Mouse (Mus musculus): ENCODE results near the gene Slc6a19. TPM values are rescaled to one million over a fixed set of nuclear protein-coding genes. Genes with fewer than 3 reads are reported as not detected.
"Not testable (repeated sequence)": the region's sequence is repeated elsewhere in the genome, so short reads cannot be mapped to it uniquely, and the experiment has no call there.

Slc6a19 gene
- total RNA-seq, 4 experiments from 2014 or later: 0.09 to 0.70 (median 0.35) TPM; not detected in 1

DNA sequence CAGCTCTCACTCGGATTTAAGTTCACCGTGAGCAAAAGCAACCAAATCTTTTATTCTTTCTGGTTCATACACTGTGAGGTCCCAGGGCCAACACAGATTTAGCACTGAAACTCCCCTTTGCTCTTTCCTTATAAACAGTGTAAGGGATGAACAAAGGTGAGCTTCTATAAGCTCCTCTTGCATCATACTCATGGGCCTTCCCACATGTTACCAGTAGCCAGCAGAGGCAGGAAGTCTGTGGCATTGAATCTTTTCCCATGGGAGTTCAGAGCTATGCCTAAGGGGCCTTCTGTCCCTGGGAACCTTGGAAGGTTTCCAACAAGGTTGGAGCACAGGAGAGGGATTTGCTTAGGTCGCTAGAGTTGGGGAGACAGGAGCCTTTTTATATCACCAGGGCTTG, 7.6 kb upstream of the Slc6a19 start:
- DNase-seq: no peak

DNA sequence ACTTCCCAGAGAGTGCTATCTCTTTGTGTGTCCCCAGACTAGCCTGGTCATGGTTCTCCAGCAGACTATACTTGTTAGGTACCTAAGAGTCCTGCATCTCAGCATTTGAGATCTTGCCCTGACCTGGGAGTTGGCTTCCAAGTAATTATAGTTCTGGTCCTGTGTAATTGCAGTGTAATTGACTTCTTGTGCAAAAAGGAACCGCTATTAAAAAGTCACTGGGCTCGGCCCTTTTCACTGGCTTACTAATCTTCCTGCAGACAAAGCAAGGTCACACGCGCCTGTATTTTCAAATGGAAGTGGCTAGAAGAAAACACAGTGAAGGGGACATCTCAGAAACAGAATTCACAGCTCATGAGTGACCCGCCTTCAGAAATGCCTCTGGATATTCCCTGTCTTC, 7.1 kb upstream of the Slc6a19 start:
- no peak for DNase-seq

DNA sequence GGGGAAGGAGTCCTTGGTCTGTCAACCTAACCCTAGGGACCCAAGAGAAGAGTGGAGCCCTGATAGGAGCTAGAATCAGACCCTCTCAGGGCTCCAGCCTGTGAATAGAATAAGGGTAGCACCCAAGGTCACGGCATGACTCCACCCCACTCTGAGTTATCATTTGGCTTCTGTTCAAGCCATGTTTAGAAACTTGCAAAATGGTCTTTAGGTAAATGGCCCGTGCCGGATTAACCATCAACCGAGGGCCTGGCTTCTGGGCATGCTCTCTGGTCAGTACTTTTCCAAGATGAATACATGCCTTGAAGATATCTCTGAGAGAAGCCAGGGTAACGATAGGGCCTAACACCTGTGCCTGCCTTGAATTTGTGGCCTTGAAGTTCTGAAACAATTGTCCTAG, 6.6 kb upstream of the Slc6a19 start:
- no peak for DNase-seq

DNA sequence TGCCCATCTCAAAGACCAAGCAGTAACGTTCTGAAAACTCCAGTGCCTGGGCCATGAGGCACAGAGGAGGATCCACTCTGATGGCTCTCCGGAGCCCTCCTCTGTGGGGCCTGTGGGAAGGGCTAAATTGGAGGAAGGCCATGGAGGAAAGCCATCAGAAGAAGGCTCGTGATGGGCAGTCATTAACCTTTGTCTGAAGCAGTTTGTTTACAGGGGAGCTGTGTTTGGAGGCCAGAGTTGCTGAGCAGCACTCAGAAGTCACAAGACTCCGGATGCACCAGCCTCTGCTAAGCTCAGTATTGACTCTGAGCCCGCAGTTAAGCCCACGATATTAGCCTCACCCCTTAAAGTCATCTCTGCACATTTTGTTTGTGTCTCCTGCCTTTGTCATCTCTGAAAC, 4.8 kb upstream of the Slc6a19 start:
- DNase-seq: no peak

DNA sequence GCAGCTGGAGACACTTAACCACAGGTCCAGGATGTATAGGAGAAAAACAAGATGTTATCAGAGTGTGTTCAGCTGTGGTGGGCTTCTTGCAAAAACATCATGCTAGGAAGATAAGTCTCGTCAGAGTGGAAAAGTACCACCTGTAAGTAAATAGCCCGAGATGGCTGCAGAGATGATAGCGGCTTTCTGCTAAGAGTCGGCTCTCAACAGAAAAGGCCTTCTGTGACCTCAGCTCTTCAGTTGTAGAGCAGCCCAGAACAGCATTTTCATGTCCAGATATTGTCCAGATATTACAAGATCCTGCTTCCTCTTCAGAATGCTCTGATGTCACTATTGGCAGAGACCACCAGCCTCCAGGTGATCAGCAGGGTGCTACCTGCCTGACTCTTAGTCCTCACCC, 1.2 kb downstream of the Slc6a19 start:
- not testable (repeated sequence) for DNase-seq

DNA sequence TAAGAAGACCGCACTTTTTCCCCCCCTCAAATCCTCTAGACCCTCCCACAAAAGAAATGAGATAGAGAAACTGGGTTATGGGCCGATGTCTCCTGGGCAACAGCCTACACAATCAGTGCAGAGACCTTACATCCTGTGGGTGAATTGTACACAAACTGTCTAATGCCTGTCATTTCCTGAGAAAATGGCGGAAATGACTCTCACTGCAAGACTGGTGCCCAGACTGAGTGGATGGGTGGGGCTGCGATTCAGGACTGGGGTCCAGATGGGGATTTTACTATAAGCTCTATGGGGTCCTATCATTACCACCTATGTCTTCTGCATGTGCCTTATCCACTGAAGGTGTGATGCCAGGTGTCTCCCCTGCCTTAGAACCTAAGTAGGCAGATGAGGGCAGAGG, 1.9 kb downstream of the Slc6a19 start:
- DNase-seq: no peak

DNA sequence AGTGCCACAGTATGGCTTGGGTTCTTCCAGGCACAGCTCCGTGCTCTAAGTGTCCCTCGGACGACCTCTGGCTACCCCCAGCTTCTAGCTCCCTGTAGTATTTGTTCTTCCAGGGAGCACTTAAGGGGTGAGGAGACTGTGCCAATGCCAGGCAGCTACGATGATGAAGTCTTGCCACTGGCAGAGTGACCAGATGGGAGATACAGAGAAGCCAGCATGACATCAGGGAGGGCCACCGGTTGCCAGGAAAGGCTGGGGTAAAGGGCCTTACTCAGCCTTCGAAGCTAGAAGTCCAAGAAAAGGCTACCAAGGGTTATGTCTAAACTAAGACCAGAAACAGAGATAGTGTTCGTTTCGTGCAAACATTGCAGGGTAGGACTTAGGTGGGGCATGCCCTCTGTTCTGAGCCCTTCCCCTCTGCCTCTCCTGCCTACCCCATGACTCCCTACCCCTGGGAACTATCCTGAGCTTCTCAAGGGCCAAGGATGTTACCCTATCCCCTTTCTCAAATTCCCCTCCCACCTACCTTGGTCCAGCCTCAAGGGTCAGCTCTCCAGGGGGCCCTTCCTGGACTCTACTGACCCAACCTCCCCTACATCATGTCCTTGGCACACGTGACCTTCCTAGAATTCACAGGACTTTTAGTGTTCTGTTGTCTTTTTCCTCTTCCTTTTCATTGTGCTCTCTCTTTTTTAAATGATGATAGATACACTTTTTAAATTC, 3.3 kb downstream of the Slc6a19 start:
- no peak for DNase-seq

DNA sequence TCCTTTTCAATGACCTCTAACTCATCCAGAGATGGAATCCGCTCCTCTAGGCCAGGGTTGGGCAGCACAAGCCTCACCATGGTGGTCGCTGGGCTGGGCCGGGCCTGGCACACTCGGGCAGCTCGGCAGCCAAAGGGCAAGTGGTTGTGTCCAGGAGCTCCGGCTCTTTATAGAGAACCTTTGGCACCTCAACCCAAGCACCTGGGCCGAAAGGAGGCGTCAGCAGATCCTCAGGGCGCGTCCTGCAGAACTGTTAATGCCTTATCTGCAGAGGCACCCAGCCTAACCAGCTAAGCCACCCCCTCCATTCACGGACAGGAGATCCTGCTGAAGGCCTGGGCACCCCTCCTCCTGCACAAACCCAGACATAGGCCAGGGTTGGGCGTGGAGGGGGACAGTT, 4.1 kb downstream of the Slc6a19 start:
- DNase-seq: no peak

DNA sequence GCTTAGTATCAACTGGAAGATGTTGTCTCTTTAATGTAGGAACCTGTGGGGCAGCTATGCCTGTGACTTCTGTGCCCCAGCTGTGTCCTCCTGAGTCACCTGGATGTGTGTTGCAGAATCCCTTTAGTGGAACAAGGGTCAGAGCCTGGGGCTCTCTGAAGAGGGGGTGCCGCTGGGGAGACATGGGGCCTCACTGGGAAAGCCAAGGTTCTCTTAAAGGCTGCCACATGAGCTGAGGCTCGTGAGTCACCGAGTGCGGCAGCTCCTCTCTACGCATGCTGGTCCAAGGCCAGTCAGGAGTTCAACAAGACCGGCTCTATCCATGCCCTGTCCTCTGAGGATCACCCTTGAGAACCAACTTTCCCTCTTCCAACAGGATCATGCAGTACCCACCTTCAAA, 5.0 kb downstream of the Slc6a19 start:
- peak; percentile 51 for DNase-seq

DNA sequence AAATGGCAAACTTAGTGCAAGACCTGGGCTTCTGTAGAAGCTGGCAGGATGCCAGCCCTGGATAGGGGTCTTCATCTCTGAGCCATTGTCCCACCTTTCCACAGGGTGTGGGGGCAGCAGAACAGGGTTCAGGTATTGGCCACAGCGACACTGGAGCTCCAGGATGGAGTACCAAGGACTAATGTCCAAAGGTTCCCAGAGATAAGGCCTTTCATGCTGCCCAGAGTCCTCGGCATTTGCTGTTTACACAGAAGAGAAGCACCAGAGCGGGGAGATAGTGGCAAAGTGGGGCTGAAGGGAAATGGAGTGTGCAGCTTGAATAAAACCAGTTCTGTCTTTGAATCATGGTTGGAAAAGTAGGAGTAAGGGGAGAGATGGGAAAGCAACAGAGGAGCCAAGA, 8.1 kb downstream of the Slc6a19 start:
- no peak for DNase-seq

DNA sequence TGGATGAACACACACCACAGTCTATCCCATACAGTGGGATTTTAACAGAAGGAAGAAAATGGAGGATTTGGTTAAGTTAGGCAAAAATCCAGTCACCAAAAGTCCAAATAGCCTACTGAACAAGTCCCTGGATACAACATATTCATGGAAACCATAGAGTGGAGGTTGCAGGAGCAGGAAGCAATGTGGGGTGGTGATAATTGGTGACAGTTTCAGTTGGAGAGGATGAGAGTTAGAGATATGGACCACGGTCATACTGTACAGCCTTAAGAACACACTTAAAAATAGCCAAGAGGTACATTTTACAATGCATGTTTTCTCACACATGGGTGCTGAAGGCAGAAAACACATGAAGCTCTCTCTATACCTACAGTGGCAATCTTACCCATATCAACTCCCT, 9.7 kb downstream of the Slc6a19 start:
- no peak for DNase-seq

DNA sequence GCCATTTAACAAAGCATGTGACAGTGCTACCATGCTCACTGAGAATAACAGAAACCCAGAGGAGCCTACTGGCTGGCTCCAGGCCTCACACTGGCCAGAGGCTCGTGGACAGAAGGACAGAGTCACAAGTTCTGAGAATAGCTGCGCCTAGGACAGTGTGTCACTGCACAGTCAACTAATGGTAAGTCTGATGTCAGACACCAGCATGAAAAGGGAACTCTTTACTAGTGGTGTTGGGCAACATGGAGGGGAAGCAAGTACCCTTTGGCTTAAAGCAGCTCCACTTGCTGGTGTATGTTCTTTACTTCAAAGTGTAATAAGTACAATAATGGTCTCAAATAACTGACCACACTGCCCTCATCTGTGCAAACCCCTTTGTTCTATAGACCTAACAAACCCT, 11.3 kb downstream of the Slc6a19 start:
- no peak for DNase-seq

DNA sequence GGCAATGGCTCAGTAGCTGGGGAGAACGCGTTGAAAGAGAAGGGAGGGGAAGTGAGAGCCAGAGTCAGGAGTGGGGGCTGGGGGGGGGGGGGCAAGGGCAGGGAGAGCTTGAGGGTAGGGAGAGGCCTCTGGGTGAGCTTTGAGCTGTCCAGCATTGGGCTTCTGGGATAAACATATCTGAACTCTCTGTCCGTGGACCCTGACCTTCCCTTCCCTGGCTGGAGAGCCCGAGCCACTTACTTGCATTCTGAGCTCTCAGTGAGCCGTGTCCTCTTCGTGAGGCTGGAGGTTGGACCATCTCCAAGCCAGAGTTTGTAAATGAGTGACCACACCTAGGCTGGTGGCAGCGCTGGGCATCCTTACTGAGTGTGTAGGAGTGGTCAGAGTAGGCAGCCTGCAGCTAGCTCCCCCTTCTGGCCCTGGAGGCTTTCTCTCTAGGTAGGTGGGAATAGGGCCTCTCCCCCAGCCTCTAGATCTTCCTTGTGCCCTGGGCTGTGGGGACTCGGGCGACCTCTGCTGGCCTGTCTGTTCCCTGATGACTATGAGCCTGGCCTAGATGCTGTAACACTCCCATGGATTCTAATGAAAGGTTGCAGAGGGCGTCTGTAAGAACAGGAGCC, 12.3 kb downstream of the Slc6a19 start:
- peak; percentile 55 for DNase-seq

DNA sequence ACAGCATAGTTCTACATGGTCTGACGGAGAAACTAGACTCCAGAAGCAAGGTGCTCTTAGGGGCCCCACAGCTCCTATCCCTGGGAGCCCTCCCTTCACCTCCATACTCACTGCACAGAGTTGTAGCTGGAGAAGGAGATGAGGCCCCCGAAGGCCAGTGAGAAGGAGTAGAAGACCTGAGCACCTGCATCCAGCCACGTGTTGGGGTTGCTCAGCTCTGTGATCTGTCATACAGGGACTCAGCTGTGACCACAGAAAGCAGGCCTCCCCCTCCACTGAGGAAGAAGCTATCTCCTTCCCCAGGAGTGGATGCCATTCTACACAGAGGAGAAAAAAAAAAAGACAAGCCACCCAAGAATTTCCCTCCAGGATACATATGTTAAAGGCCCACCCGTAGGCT, 15.7 kb downstream of the Slc6a19 start:
- no peak for DNase-seq

DNA sequence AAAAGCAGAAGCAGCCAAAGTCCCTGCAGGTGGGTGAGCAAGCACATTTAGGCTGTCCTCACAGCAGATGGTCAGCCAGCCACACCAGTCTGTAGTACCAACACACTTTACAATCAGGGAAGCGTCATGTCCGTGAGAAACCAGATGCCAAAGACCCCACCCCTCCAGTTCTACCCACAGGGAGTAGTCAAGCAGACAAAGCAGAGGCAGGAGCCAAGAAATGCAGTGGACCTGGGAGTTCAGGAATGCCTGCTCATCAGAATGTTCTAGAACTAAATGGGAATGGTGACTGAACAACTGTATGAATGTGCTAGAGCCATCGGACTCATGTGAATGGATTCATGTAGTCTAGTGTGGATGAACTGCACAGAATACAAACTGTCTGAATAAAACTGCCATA, 17.1 kb downstream of the Slc6a19 start:
- DNase-seq: no peak

DNA sequence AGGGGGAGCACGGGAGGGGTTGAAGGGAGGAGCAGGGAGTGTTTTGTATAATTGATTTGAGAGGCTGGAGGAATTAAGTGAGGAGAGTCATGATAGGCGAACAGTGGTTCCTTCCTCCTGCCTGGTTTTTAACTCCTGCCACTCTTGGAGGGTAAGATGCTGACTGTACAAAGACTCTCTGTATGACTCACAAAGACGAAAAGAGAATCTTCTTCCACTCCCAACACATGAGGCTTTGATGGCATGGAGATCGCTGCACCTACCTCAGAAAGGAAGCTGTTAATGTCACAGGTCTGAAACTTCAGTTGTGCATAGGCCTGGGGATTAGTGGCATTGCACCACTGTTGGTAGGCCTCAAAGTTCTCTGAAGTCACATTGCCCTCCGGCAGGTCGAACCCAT, 19.2 kb downstream of the Slc6a19 start:
- no peak for DNase-seq

DNA sequence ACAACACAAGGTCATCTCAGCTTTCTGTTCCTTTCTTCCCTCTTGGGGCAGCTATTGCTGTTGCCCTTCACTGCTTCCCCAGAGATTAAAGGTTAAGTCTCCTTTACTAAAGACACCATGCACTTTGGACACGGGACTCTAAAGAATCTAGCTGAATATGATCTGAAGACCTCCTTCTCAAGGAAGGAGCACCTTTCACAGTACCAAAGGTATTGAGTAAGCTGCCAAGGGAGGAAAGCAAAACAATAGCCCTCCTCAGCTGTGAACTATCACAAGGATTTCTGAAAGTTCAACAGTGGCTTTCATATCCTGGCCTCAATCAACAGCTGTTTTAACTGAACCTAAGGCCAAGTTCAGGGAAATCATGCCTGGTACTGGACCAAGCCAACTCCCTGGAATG, 20.3 kb downstream of the Slc6a19 start:
- DNase-seq: no peak

DNA sequence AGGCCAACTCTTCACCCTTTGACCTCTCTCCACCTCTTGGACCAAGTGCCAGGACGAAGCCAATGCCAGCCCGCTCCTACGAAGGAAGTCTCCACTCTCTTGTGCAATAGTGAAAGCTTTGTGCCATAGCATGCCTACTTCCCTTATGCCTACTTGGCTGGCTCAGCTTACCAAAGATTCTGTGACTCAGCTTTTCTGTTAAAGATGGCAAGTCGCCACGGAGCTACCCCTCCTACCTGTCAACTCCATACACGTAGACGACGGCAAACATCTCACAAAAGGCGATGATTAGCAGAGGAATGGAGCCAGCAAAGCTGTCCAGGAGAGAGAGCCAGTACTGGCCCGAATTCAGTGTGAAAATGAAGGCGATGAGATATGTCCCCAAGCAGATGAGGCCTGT, 21.0 kb downstream of the Slc6a19 start:
- DNase-seq: no peak

DNA sequence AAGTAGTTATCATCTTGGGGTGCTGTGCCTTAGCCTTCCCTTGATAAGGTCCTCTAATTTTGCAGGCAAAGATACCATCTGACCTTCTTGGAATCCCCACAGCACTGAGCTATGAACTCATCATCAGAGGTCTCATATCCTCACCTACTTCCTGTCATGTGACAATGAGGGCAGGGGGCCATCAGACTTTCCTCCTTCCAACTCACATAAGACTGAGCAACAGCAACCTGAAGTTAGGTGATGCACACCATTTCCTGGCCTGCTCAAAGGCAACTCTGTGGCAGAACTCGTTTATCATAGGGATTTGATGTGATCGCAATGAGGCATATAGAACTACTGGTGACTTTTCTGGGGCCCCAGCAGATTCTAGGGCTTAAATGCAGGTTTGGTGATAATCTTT, 22.4 kb downstream of the Slc6a19 start:
- no peak for DNase-seq

DNA sequence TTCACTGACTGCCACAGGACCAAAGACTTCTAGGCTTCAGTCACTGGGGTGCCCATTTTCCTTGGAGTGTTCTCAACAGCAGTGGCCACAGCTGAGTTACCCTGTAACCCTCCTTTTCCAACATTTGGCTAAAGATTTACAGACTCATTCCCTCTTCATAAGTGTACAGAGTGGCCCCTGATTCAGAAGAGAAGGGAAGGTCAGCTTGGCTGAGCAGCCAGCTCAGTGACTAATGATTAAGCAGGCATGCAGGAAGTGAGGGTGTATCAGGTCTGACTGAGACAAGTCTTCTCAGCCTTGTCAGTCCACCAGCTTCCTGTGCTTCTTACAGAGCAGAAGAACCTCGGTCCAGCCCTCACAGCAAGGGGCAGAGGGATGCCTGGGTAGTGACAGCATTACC, 24.3 kb downstream of the Slc6a19 start:
- DNase-seq: no peak

DNA sequence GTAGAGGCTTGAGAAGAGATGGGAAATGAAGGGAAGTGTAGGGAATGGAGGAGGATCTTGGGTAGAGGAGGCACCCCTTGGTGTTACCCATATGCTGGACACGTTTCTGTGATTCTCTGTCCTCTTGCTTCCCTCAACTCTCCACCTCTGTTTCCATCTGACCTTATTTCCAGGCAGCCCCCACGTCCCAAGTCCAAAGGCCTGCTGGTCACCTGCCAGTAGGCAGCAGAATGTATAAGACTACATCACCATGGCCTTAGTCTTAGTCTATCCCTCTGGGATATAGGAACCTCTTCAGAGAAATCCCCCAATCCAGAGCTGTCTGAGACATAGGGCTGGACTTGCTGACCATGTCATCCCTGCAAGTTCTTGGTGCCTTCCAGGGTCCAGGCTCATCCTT, 25.4 kb downstream of the Slc6a19 start:
- DNase-seq: no peak

DNA sequence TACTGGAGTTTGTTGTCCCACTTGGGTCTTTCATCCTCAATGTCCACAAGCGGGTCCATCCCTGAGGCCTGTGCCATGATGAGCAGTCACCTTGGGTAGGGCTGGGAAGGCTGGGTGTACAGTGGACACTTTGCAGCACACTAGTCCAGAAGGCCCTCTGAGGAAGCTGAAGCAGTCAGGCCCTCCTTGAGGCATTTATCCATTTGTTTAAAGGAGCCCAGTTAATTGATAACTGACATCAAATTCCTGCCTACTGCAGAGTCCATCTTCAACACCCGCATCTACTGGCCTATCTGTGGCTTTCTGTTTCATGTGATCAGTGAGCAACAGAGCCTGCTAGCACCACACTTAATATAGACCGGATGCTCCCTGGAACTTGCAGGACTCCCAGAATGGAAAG, 26.8 kb downstream of the Slc6a19 start, which contains the start of gene Slc6a18:
Slc6a18 (minus strand) TSS at position 171 of the 400 bp plus-strand sequence.
- no peak for DNase-seq

DNA sequence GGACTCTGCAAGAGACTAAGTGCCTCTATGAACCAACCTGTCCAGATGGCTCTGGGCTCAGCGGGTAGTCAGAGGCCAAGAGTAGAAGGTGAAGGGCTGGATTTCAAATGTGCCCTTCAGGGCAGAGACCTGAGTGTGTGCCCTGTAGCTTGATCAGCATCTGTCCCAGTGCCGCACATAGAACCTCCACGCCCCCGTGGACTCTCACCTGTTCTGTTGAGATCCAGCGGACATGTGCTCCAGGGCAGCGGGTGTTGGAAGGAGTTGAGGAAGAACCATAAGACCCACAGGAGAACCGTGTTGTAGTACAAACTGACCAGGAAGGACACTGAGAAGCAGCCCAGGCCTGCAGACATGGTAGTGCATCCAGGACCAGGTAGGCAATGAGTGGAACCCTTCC, 29.5 kb downstream of the Slc6a19 start:
- no peak for DNase-seq

DNA sequence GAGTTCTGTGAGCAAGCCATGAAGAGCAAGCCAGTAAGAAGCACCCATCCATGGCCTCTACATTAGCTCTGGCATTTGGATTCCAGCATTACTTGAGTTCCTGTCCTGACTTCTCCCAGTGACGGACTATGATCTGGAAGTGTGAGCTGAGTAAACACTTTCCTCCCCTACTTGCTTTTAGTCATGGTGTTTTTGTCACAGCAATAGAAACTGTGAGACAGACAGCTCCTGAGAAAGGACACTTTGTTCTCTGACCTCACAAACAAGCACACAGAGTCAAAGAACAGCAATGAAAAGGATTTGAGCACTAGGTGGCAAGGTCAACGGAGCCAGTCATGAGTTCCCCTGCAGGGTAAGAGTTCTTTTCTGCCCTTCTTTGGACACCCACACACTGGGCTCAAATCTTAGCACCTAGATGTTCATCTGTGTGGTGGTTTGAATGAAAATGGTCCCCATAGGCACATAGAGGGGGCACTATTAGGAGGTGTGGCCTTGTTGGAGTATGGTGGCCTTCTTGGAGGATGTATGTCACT, 44.4 kb downstream of the Slc6a19 start:
- DNase-seq: no peak

Data from adrenal gland, adult 8-10 months (tissue).